Mouse (Mus musculus) hindbrain, embryonic 12.5 days (tissue): Measurements from ENCODE around the gene Lmna. TPM values are rescaled to one million over a fixed set of nuclear protein-coding genes. Genes with fewer than 3 reads are reported as not detected.

Experiments used
- ATAC-seq: fragments of 200-750 bp; cut with Nextera tagmentation; 2 replicates; pipeline ENCODE4 v1.8.0; 2017; ENCODE audit warnings: moderate TSS enrichment; ENCODE audit not compliant: low FRiP score
- H3K27ac ChIP-seq: fragments of 300-500 bp; sonication (generic); 2 replicates; pipeline ENCODE4 v1.5.1; 2016; ENCODE audit warnings: mild to moderate bottlenecking
- H3K27me3 ChIP-seq: fragments of 300-500 bp; sonication (generic); 2 replicates; pipeline ENCODE4 v1.6.1; 2016; ENCODE audit warnings: mild to moderate bottlenecking
- H3K36me3 ChIP-seq: fragments of 300-500 bp; sonication (generic); 2 replicates; pipeline ENCODE4 v1.6.1; 2016; ENCODE audit warnings: mild to moderate bottlenecking
- H3K4me1 ChIP-seq: fragments of 300-500 bp; sonication (generic); 2 replicates; pipeline ENCODE4 v1.6.1; 2016
- H3K4me2 ChIP-seq: fragments of 300-500 bp; sonication (generic); replicated peaks from 2 replicates; pipeline ENCODE4 v1.6.1; 2016; ENCODE audit warnings: mild to moderate bottlenecking
- H3K4me3 ChIP-seq: fragments of 300-500 bp; sonication (generic); 2 replicates; pipeline ENCODE4 v1.5.1; 2016; ENCODE audit warnings: mild to moderate bottlenecking
- H3K9ac ChIP-seq: fragments of 300-500 bp; sonication (generic); 2 replicates; pipeline ENCODE4 v1.6.1; 2016; ENCODE audit warnings: mild to moderate bottlenecking, moderate library complexity
- H3K9me3 ChIP-seq: fragments of 300-500 bp; sonication (generic); replicated peaks from 2 replicates; pipeline ENCODE4 v1.6.1; 2016; ENCODE audit warnings: mild to moderate bottlenecking
- WGBS: fragments of 180-500 bp; shearing (Covaris S2); methylation state at CpG from one replicate; pipeline ENCODE4 v1.1.7; 2016; 5-methylcytosine and 5-hydroxymethylcytosine counted together
- polyA plus RNA-seq: library from polyadenylated mRNA; unstranded; fragments of >200 nt; fragmentation: Nextera tagmentation; extraction: Ambion mirVana; gene quantifications from 2 replicates; pipeline ENCODE4 v1.2.1, GENCODE M21; 2016

Gene Lmna
- polyA plus RNA-seq, 1 experiment from 2014 or later = 48.9 TPM

GRCm38 (mm10) chr3:88536103-88536930, 26.6 kb upstream of the Lmna start:
- peak overlapping the region; percentile 95 for H3K4me2 ChIP-seq
- H3K4me3 ChIP-seq = peak overlapping the region; percentile 94
- no peaks in the 10 kb centered on the region for H3K27me3 ChIP-seq
- H3K27ac ChIP-seq = peak overlapping the region; percentile 66
- peaks cover 48% of the 10 kb centered on the region for H3K36me3 ChIP-seq
- 6% methylated on average over 62 of the region's 64 CpGs for whole genome bisulfite sequencing
- peak overlapping the region; percentile 99 for H3K9ac ChIP-seq
- H3K9me3 ChIP-seq = no peaks in the 10 kb centered on the region
- peaks cover 67% of the 10 kb centered on the region for H3K4me1 ChIP-seq
- no peak for ATAC-seq

- H3K9ac ChIP-seq = peak overlapping the region; percentile 99
- peaks cover 44% of the 10 kb centered on the region for H3K36me3 ChIP-seq
- H3K4me3 ChIP-seq = peak overlapping the region; percentile 94
- 37% methylated on average over 4 of the region's 4 CpGs for WGBS
- ATAC-seq = no peak
- no peaks in the 10 kb centered on the region for H3K9me3 ChIP-seq
- H3K4me1 ChIP-seq = peaks cover 62% of the 10 kb centered on the region
- peak overlapping the region; percentile 99 for H3K27ac ChIP-seq
- H3K27me3 ChIP-seq = no peaks in the 10 kb centered on the region
- H3K4me2 ChIP-seq = peak overlapping the region; percentile 95
Observed at GRCm38 (mm10) chr3:88535527-88535926, 25.8 kb upstream of the Lmna start.

DNA sequence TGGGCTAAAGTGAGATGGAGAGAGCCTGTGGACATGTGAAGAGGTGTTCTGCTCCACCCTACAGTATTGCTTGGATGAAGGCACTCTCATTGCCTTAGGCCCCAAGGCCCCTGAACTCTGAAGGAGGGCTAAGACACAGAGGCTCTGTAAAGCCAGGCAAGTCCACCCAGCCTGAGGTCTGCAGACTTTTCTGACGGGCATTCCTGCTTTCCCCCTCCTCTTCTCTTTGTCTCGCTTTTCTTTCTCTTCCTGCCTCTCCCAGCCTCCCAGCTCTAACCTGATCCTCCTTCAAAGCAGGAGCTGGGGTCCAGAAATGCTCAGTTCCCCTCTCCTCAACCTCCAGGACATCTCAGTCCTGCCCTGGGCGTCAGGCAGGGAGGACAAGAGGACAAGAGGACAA, 25.2 kb upstream of the Lmna start:
- ATAC-seq = no peak
- no peaks in the 10 kb centered on the region for H3K9me3 ChIP-seq
- peak overlapping the region; percentile 95 for H3K4me2 ChIP-seq
- peaks cover 62% of the 10 kb centered on the region for H3K4me1 ChIP-seq
- peaks cover 39% of the 10 kb centered on the region for H3K36me3 ChIP-seq
- 4% methylated on average over 3 of the region's 3 CpGs for WGBS
- no peaks in the 10 kb centered on the region for H3K27me3 ChIP-seq
- H3K27ac ChIP-seq = peak overlapping the region; percentile 99
- H3K9ac ChIP-seq = peak overlapping the region; percentile 99
- peak overlapping the region; percentile 94 for H3K4me3 ChIP-seq

- Histone ChIP-seq H3K9me3 (no peaks in the 10 kb centered on the region), H3K9ac (peak overlapping the region; percentile 99), H3K4me3 (peak overlapping the region; percentile 94), H3K4me2 (peak overlapping the region; percentile 95), H3K27me3 (no peaks in the 10 kb centered on the region), H3K4me1 (peaks cover 66% of the 10 kb centered on the region), H3K36me3 (peaks cover 34% of the 10 kb centered on the region), H3K27ac (peak overlapping the region; percentile 99)
- no peak for ATAC-seq
- 2% methylated on average over 3 of the region's 5 CpGs for WGBS
Observed at GRCm38 (mm10) chr3:88533706-88534105, 23.9 kb upstream of the Lmna start.

DNA sequence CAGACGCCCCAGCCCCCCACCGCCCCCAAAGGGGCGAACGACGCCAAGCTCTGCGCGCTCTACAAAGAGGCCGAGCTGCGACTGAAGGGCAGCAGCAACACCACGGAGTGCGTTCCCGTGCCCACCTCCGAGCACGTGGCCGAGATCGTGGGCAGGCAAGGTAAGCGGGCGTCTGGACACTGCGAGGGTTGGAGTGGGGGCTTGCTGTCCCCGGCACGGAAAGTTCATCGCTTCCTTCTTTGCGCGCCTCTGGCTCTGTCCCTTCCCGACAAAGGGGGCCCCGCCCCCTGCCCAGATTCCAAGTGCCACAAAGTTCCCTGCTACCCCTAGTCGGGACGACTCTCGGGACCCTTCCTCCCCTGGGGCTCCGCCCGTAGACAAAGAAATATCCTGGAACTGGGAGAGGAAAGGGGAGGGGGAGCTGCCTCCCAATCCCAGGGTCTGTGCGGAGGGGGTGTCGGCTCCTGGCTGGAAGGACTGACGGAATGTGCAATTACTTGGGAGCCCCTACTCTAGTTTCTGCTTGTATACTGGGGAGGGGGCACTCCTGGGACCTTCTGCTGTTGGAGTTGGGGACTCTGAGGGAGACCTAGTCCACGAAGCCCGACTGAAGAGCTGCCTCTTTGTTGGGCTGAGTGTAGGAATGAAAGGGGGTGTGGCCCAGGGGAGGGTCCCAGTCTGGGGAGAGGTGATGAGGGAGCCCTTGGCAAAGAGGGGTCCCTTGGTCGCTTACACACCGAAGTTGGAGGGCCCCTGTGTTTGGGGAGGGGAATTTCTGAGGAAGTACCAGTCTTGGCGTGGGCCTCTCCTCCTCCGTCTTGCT, 23.1 kb upstream of the Lmna start:
- peak; percentile 23 for ATAC-seq
- peaks cover 65% of the 10 kb centered on the region for H3K4me1 ChIP-seq
- WGBS = under 1% methylated on average over 40 of the region's 40 CpGs

GRCm38 (mm10) chr3:88532299-88532674, 22.5 kb upstream of the Lmna start, which contains the start of gene Mex3a:
Mex3a (plus strand) TSS chr3:88532395.
- Histone ChIP-seq H3K4me3 (peak within 1 kb of the TSS; percentile 94), H3K9ac (peak within 1 kb of the TSS; percentile 99), H3K4me1 (peaks cover 65% of the 10 kb centered on the region), H3K4me2 (peak within 1 kb of the TSS; percentile 95), H3K27ac (peak within 1 kb of the TSS; percentile 99), H3K27me3 (no peaks in the 10 kb centered on the region), H3K36me3 (peaks cover 19% of the 10 kb centered on the region), H3K9me3 (no peaks in the 10 kb centered on the region)
- no peak for ATAC-seq
- WGBS = 2% methylated on average over 28 of the region's 31 CpGs

More for the DNA sequence above, 23.1 kb upstream of the Lmna start:
- Histone ChIP-seq H3K4me2 (peak overlapping the region; percentile 95), H3K27me3 (no peaks in the 10 kb centered on the region), H3K36me3 (peaks cover 25% of the 10 kb centered on the region), H3K9me3 (no peaks in the 10 kb centered on the region), H3K27ac (peak overlapping the region; percentile 99), H3K9ac (peak overlapping the region; percentile 99), H3K4me3 (peak overlapping the region; percentile 94)

DNA sequence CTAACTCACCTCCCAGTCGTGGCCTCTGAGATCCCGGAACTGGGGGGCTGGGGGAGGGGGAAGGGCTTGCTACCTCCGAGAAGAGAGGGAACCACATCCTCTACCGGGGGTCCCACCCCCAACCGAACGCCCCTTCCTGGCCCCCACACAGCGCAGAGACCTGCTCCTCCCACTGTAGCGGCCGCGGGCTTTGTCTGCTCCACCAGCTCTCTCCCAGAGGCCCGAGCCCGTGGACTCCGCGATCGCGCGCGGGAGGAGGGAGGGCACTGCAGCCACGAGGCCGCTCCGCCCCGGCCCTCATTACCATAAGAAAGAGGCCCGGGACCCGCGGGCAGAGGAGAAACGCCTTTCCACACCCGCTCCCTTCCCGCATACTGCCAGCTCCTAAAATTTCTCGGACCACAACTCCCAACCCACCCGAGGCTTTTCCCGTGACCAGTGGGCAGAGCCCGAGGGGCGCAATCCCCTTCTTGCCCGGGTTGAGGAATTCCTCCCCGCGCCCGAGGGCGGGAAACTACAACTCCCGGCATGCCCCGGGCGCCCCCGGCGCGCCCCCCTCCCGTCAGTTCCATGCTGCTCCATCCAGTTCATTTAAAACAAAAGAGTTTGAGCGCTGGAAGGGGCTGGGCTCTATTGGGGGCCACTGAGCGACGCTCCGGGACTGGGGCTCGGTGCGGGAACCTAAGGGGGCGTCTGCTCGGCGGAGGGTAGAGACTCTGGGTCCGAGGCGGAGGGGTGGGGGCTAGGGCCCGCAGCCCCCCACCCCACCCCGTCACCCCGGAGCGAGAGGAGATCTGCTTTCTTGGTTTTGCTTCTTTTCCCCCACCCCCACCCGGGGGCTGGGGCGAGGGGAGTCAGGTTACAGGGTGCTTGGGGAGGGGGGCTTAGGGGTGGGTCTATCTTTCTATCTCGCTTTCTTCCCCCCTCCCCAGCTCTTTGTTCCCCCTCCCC, 21.9 kb upstream of the Lmna start:
- WGBS = under 1% methylated on average over 63 of the region's 63 CpGs
- ATAC-seq = peak; percentile 86
- H3K4me1 ChIP-seq = peaks cover 64% of the 10 kb centered on the region

GRCm38 (mm10) chr3:88530082-88530864, 20.5 kb upstream of the Lmna start:
- Histone ChIP-seq H3K36me3 (0 out of 2 replicates have a peak, but pooled peaks cover 1% of the 10 kb centered on the region), H3K27ac (peak overlapping the region; percentile 99), H3K4me1 (peaks cover 61% of the 10 kb centered on the region), H3K4me3 (peak overlapping the region; percentile 94), H3K27me3 (no peaks in the 10 kb centered on the region), H3K9me3 (no peaks in the 10 kb centered on the region), H3K4me2 (peak overlapping the region; percentile 93), H3K9ac (peak overlapping the region; percentile 99)
- 6% methylated on average over 11 of the region's 11 CpGs for WGBS
- no peak for ATAC-seq

More for the DNA sequence above, 21.9 kb upstream of the Lmna start:
- H3K9me3 ChIP-seq = no peaks in the 10 kb centered on the region
- peak overlapping the region; percentile 99 for H3K9ac ChIP-seq
- peaks cover 13% of the 10 kb centered on the region for H3K36me3 ChIP-seq
- peak overlapping the region; percentile 94 for H3K4me3 ChIP-seq
- peak overlapping the region; percentile 99 for H3K27ac ChIP-seq
- no peaks in the 10 kb centered on the region for H3K27me3 ChIP-seq
- peak overlapping the region; percentile 93 for H3K4me2 ChIP-seq

DNA sequence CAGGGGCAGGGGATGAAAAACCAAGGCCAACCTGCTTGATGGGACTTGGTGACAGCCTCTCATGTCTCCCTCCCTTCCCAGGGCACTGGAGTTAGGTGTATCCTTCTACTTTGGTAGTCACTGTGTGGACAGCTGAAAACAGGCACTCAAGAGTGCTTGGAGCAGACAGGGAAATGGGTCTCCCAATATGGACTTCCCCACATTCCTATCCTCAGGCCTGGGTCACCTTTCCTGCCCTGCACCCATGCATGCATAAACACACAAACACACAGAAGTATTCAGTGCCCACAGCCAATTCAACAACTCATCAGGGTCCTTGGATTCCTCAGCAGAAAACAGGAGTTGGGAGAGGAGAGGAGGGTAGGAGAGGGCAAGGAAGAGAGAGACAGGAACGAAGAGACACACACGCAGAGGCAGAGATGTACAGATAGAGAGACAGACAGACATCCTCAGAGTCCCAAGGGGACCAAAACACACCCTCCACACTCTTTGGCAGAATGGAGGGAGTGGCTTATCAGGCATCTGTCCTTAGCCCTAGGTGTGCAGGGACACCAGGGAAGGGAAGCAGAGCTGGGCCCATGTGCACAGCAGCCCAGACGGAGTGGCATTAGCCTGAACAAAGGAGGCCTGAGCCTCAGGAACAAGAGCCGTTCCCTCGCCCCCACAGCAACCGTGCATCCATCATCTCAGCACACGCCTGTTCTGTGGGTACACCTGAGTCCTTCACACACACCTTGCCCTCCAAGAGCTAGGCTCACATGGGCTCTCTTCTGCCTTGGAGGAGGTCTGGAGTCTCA, 19.6 kb upstream of the Lmna start:
- H3K4me3 ChIP-seq = peak overlapping the region; percentile 94
- H3K4me1 ChIP-seq = peaks cover 52% of the 10 kb centered on the region
- H3K27me3 ChIP-seq = no peaks in the 10 kb centered on the region
- ATAC-seq = no peak
- WGBS = 23% methylated on average over 7 of the region's 7 CpGs
- H3K27ac ChIP-seq = peak overlapping the region; percentile 99
- peaks cover 9% of the 10 kb centered on the region; the same call in 1 of the 2 replicates for H3K36me3 ChIP-seq
- H3K9me3 ChIP-seq = no peaks in the 10 kb centered on the region
- H3K4me2 ChIP-seq = peak overlapping the region; percentile 93
- peak overlapping the region; percentile 99 for H3K9ac ChIP-seq

DNA sequence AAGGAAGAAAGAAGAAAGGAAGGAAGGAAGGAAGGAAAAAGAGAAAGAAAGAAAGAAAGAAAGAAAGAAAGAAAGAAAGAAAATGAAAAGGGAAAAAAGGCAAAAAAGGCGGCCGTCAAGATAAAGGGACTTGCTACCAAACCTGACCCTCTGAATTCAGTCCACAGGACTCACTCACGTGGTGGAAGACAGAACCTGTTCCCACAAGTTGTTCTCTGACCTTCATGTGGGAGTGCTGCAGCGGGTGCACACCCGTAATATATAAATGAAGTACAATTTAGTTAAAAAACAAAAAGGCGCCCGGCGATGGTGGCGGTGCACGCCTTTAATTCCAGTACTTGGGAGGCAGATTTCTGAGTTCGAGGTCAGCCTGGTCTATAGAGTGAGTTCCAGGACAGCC, 18.9 kb upstream of the Lmna start:
- H3K4me2 ChIP-seq = peak overlapping the region; percentile 93
- H3K9me3 ChIP-seq = no peaks in the 10 kb centered on the region
- H3K4me1 ChIP-seq = peaks cover 48% of the 10 kb centered on the region
- no peaks in the 10 kb centered on the region for H3K27me3 ChIP-seq
- peak overlapping the region; percentile 94; the same call in 1 of the 2 replicates for H3K4me3 ChIP-seq
- H3K27ac ChIP-seq = peak overlapping the region; percentile 62; the same call in 1 of the 2 replicates
- H3K9ac ChIP-seq = peak overlapping the region; percentile 48; the same call in 1 of the 2 replicates
- ATAC-seq = no peak
- H3K36me3 ChIP-seq = peaks cover 16% of the 10 kb centered on the region; the same call in 1 of the 2 replicates
- WGBS = 86% methylated on average over 11 of the region's 11 CpGs
